Mouse (Mus musculus): ENCODE measurements at regions not wholly inside any gene's neighbourhood (a gene's known extent, or its start where the extent isn't known, plus 50 kb on each side); places are given as distances from the start of the nearest gene placed in this dataset.

- TF ChIP-seq POLR2A (IDR thresholded peaks at IDR 0.05; ENCODE audit: low read depth, low read length) (no peak), CTCF (IDR thresholded peaks at IDR 0.05; ENCODE audit: borderline replicate concordance, insufficient read depth, low read length) (no peak)
Measured at GRCm38 (mm10) chr1:184550491-184550890, 181.9 kb downstream of the Hlx start.
